Mouse (Mus musculus) stomach, postnatal 0 days (tissue): ENCODE results near the gene Xylb. TPM values are rescaled to one million over a fixed set of nuclear protein-coding genes. Genes with fewer than 3 reads are reported as not detected.

Experiments used
- ATAC-seq: fragments of 200-750 bp; cut with Nextera tagmentation; 2 replicates; pipeline ENCODE4 v1.8.0; 2017; ENCODE audit not compliant: low FRiP score, low TSS enrichment
- DNase-seq: peaks from one replicate; pipeline ENCODE4 v3.0.0-alpha.2; 2016; ENCODE audit warnings: low spot score
- H3K27ac ChIP-seq: fragments of 300-500 bp; sonication (generic); replicated peaks from 2 replicates; pipeline ENCODE4 v1.5.1; 2014; ENCODE audit warnings: mild to moderate bottlenecking, control low read depth
- H3K27me3 ChIP-seq: fragments of 300-500 bp; sonication (generic); 2 replicates; pipeline ENCODE4 v1.6.1; 2014; ENCODE audit warnings: low read length; ENCODE audit not compliant: control insufficient read depth, insufficient read depth
- H3K36me3 ChIP-seq: fragments of 300-500 bp; sonication (generic); 2 replicates; pipeline ENCODE4 v1.6.1; 2014; ENCODE audit warnings: low read length, mixed read lengths; ENCODE audit not compliant: control insufficient read depth, insufficient read depth
- H3K4me1 ChIP-seq: fragments of 300-500 bp; sonication (generic); replicated peaks from 2 replicates; pipeline ENCODE4 v1.6.1; 2014; ENCODE audit warnings: antibody characterized with exemption; ENCODE audit not compliant: control insufficient read depth, insufficient read depth
- H3K4me2 ChIP-seq: fragments of 300-500 bp; sonication (generic); replicated peaks from 2 replicates; pipeline ENCODE4 v1.6.1; 2014; ENCODE audit warnings: low read depth, mild to moderate bottlenecking, control low read depth, moderate library complexity
- H3K4me3 ChIP-seq: fragments of 300-500 bp; sonication (generic); 2 replicates; pipeline ENCODE4 v1.5.1; 2014; ENCODE audit warnings: low read depth, low read length, control low read depth
- H3K9ac ChIP-seq: fragments of 300-500 bp; sonication (generic); 2 replicates; pipeline ENCODE4 v1.6.1; 2014; ENCODE audit warnings: mild to moderate bottlenecking, low read length, control low read depth, mixed read lengths
- H3K9me3 ChIP-seq: fragments of 300-500 bp; sonication (generic); 2 replicates; pipeline ENCODE4 v1.6.1; 2016; ENCODE audit warnings: low read length; ENCODE audit not compliant: control insufficient read depth
- CTCF ChIP-seq: IDR thresholded peaks from 2 replicates; pipeline ENCODE4 v1.5.1; 2016; ENCODE audit warnings: antibody characterized with exemption, low read depth, mild to moderate bottlenecking, moderate library complexity
- EP300 ChIP-seq: optimal IDR thresholded peaks from 2 replicates; pipeline ENCODE3; 2016; ENCODE audit warnings: antibody characterized with exemption
- WGBS: fragments of 180-500 bp; shearing (Covaris S2); extraction: QIAGEN DNeasy Blood & Tissue Kit; methylation state at CpG from one replicate; pipeline ENCODE4 v1.1.7; 2014; 5-methylcytosine and 5-hydroxymethylcytosine counted together
- polyA plus RNA-seq: library from polyadenylated mRNA; unstranded; fragments of >200 nt; fragmentation: Nextera tagmentation; extraction: Ambion mirVana; gene quantifications from 2 replicates; pipeline ENCODE4 v1.2.1, GENCODE M21; 2015

Gene Xylb
- polyA plus RNA-seq, 1 experiment from 2014 or later = 3.2 TPM

- Histone ChIP-seq H3K4me1 (no peaks in the 10 kb centered on the region; the same call in 1 of the 2 replicates), H3K9me3 (no peaks in the 10 kb centered on the region), H3K27ac (no peak overlapping the region), H3K4me2 (no peak overlapping the region), H3K9ac (no peak overlapping the region), H3K36me3 (peaks cover 33% of the 10 kb centered on the region), H3K4me3 (no peak overlapping the region), H3K27me3 (no peaks in the 10 kb centered on the region)
- DNase-seq (no peak), ATAC-seq (no peak)
- WGBS = 88% methylated on average over 8 of the region's 8 CpGs
- TF ChIP-seq EP300 = no peak
- no peak for TF ChIP-seq CTCF
These were observed 10.8 kb upstream of the Xylb start for GRCm38 (mm10) chr9:119346376-119346775.

- Histone ChIP-seq H3K4me2 (no peak overlapping the region), H3K9ac (no peak overlapping the region), H3K36me3 (peaks cover 23% of the 10 kb centered on the region), H3K4me1 (no peaks in the 10 kb centered on the region), H3K27me3 (no peaks in the 10 kb centered on the region), H3K27ac (no peak overlapping the region), H3K4me3 (no peak overlapping the region), H3K9me3 (no peaks in the 10 kb centered on the region)
- 78% methylated on average over 3 of the region's 3 CpGs for WGBS
- no peak for ATAC-seq
- no peak for DNase-seq
- no peak for TF ChIP-seq CTCF
- TF ChIP-seq EP300 = no peak
These were observed 6.7 kb upstream of the Xylb start for GRCm38 (mm10) chr9:119350531-119350930.

GRCm38 (mm10) chr9:119350947-119351705 lies 6.1 kb upstream of the Xylb start:
- Histone ChIP-seq H3K27ac (no peak overlapping the region), H3K36me3 (peaks cover 22% of the 10 kb centered on the region), H3K27me3 (no peaks in the 10 kb centered on the region), H3K9ac (no peak overlapping the region), H3K4me2 (no peak overlapping the region), H3K4me3 (no peak overlapping the region), H3K4me1 (no peaks in the 10 kb centered on the region), H3K9me3 (no peaks in the 10 kb centered on the region)
- 90% methylated on average over 10 of the region's 10 CpGs for WGBS
- no peak for TF ChIP-seq EP300
- TF ChIP-seq CTCF = no peak
- DNase-seq = no peak
- peak; percentile 16; the same call in 1 of the 2 replicates for ATAC-seq

GRCm38 (mm10) chr9:119352060-119352459 lies 5.1 kb upstream of the Xylb start:
- no peak overlapping the region for H3K4me2 ChIP-seq
- H3K27me3 ChIP-seq = no peaks in the 10 kb centered on the region
- H3K4me3 ChIP-seq = no peak overlapping the region
- no peak overlapping the region for H3K27ac ChIP-seq
- H3K4me1 ChIP-seq = no peaks in the 10 kb centered on the region
- no peaks in the 10 kb centered on the region for H3K9me3 ChIP-seq
- peaks cover 18% of the 10 kb centered on the region for H3K36me3 ChIP-seq
- peak; percentile 90 for DNase-seq
- TF ChIP-seq EP300 = no peak
- peak; percentile 92 for TF ChIP-seq CTCF
- WGBS = 31% methylated on average over 4 of the region's 4 CpGs
- no peak overlapping the region for H3K9ac ChIP-seq
- peak; percentile 85 for ATAC-seq

- Histone ChIP-seq H3K4me2 (no peak overlapping the region), H3K9ac (no peak overlapping the region)
- no peak for DNase-seq
These were observed 3.3 kb upstream of the Xylb start for GRCm38 (mm10) chr9:119353926-119354325.

GRCm38 (mm10) chr9:119355943-119356342 lies 1.2 kb upstream of the Xylb start:
- no peak overlapping the region for H3K4me3 ChIP-seq
- H3K9ac ChIP-seq = no peak overlapping the region
- H3K4me1 ChIP-seq = no peaks in the 10 kb centered on the region
- H3K27ac ChIP-seq = no peak overlapping the region
- WGBS = 48% methylated on average over 6 of the region's 6 CpGs
- TF ChIP-seq CTCF = no peak
- TF ChIP-seq EP300 = no peak
- H3K27me3 ChIP-seq = no peaks in the 10 kb centered on the region
- peaks cover 5% of the 10 kb centered on the region; the same call in 1 of the 2 replicates for H3K36me3 ChIP-seq
- no peak overlapping the region for H3K4me2 ChIP-seq
- peak; percentile 35 for ATAC-seq
- no peaks in the 10 kb centered on the region for H3K9me3 ChIP-seq
- DNase-seq = peak; percentile 40

More at GRCm38 (mm10) chr9:119353926-119354325, 3.3 kb upstream of the Xylb start:
- Histone ChIP-seq H3K4me3 (no peak overlapping the region), H3K36me3 (peaks cover 9% of the 10 kb centered on the region; the same call in 1 of the 2 replicates), H3K9me3 (no peaks in the 10 kb centered on the region), H3K27me3 (no peaks in the 10 kb centered on the region), H3K27ac (no peak overlapping the region), H3K4me1 (no peaks in the 10 kb centered on the region)
- no peak for ATAC-seq
- WGBS = 50% methylated on average over 6 of the region's 6 CpGs
- TF ChIP-seq EP300 (no peak), CTCF (no peak)
